Mouse (Mus musculus): ENCODE data around the gene Mdc1.

DNA sequence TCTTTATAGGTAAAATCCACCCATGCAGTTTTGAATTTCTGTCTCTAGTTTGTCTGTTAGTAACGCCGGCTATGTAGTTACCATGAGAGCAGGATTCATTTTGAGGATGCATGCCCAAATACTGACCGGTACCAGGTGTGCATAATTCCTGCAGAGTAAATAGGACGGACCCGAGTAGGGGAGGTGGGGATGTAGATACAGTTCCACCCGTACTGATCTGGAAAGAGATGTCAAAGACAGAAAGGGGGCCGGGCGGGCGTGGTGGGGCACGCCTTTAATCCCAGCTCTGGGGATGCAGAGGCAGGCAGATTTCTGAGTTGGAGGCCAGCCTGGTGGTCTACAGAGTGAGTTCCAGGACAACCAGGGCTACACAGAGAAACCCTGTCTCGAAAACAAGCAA lies 691 bp downstream of the Mdc1 start:
- no peak for TF ChIP-seq CTCF (IDR thresholded peaks at IDR 0.05; ENCODE audit: low read depth)
- no peak for TF ChIP-seq EP300 (IDR thresholded peaks at IDR 0.05; ENCODE audit: low read depth)

Measured in liver, postnatal 0 days (tissue).